Mouse (Mus musculus): Measurements from ENCODE around the gene Gaa.
A peak's percentile ranks its signal among the peaks of the same experiment; 100 is the strongest.
"Not testable (repeated sequence)": the region's sequence is repeated elsewhere in the genome, so short reads cannot be mapped to it uniquely, and the experiment has no call there.

The Gaa gene

GRCm38 (mm10) chr11:119267768-119268556 lies at the start of gene Gaa:
Gene Gaa (plus strand): TSS chr11:119267887.
- peak; percentile 95 for DNase-seq (ENCODE audit: low read depth, low spot score)

- no peak for DNase-seq (ENCODE audit: low read depth, low spot score)
Observed at GRCm38 (mm10) chr11:119219816-119220465, 47.7 kb upstream of the Gaa start.

- no peak for DNase-seq (ENCODE audit: low read depth, low spot score)
Observed at GRCm38 (mm10) chr11:119221812-119222510, 45.7 kb upstream of the Gaa start.

GRCm38 (mm10) chr11:119223124-119223890 lies 44.4 kb upstream of the Gaa start:
- no peak for DNase-seq (ENCODE audit: low read depth, low spot score)

GRCm38 (mm10) chr11:119224926-119225325 lies 42.8 kb upstream of the Gaa start:
- no peak for DNase-seq (ENCODE audit: low read depth, low spot score)

GRCm38 (mm10) chr11:119225634-119226033 lies 42.1 kb upstream of the Gaa start:
- no peak for DNase-seq (ENCODE audit: low read depth, low spot score)

- no peak for DNase-seq (ENCODE audit: low read depth, low spot score)
Observed at GRCm38 (mm10) chr11:119227591-119227990, 40.1 kb upstream of the Gaa start.

- DNase-seq (ENCODE audit: low read depth, low spot score) = peak; percentile 80
Observed at GRCm38 (mm10) chr11:119228091-119228781, 39.5 kb upstream of the Gaa start, which contains the start of the genes Tbc1d16 and Ccdc40. Gene Tbc1d16 (minus strand): TSS chr11:119228499. Gene Ccdc40 (plus strand): TSS chr11:119228572.

- peak; percentile 95 for DNase-seq (ENCODE audit: low read depth, low spot score)
Observed at GRCm38 (mm10) chr11:119228846-119229626, 38.7 kb upstream of the Gaa start.

GRCm38 (mm10) chr11:119234770-119235169 lies 32.9 kb upstream of the Gaa start:
- no peak for DNase-seq (ENCODE audit: low read depth, low spot score)

GRCm38 (mm10) chr11:119235596-119235995 lies 32.1 kb upstream of the Gaa start:
- peak; percentile 73 for DNase-seq (ENCODE audit: low read depth, low spot score)

- no peak for DNase-seq (ENCODE audit: low read depth, low spot score)
Observed at GRCm38 (mm10) chr11:119236354-119236753, 31.3 kb upstream of the Gaa start.

- no peak for DNase-seq (ENCODE audit: low read depth, low spot score)
Observed at GRCm38 (mm10) chr11:119237007-119237406, 30.7 kb upstream of the Gaa start.

- no peak for DNase-seq (ENCODE audit: low read depth, low spot score)
Observed at GRCm38 (mm10) chr11:119237568-119238304, 30.0 kb upstream of the Gaa start.

- no peak for DNase-seq (ENCODE audit: low read depth, low spot score)
Observed at GRCm38 (mm10) chr11:119238305-119238721, 29.4 kb upstream of the Gaa start.

GRCm38 (mm10) chr11:119239480-119239879 lies 28.2 kb upstream of the Gaa start:
- DNase-seq (ENCODE audit: low read depth, low spot score) = no peak

GRCm38 (mm10) chr11:119245543-119245942 lies 22.1 kb upstream of the Gaa start:
- DNase-seq (ENCODE audit: low read depth, low spot score) = not testable (repeated sequence)

- peak; percentile 92 for DNase-seq (ENCODE audit: low read depth, low spot score)
Observed at GRCm38 (mm10) chr11:119249011-119249410, 18.7 kb upstream of the Gaa start.

GRCm38 (mm10) chr11:119250998-119251397 lies 16.7 kb upstream of the Gaa start:
- DNase-seq (ENCODE audit: low read depth, low spot score) = no peak

All from forelimb bud, embryonic 11.5 days (tissue).